Mouse (Mus musculus) hindlimb bud, embryonic 11.5 days (tissue): ENCODE measurements at regions not wholly inside any gene's neighbourhood (a gene's known extent, or its start where the extent isn't known, plus 50 kb on each side); places are given as distances from the start of the nearest gene placed in this dataset.
"Not testable (repeated sequence)": the region's sequence is repeated elsewhere in the genome, so short reads cannot be mapped to it uniquely, and the experiment has no call there.

ENCODE experiments used
- DNase-seq: peaks from one replicate; pipeline ENCODE4 v3.0.0-alpha.2; 2012; ENCODE audit warnings: low read depth, low spot score; ENCODE audit errors: extremely low spot score

DNA sequence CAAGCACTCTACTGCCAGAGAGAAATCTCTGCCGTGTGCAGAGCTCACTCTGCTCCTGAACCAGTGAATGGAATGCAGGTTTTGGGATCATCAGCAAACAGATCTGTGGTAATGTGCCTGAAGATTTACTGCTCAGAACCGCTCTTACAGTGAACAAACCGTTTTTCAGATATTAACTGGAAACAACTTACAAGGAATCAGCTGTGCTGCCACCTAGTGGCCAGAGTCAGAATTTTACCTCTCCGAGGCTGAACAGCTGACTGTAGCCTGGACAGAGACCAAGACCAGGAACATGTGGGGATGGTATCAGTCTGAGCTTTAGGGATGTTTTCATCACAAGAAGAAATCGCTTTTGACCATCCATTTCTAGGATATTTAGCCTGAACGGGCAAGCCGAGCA is 65.3 kb downstream of the Gm15023 start:
- DNase-seq = not testable (repeated sequence)

DNA sequence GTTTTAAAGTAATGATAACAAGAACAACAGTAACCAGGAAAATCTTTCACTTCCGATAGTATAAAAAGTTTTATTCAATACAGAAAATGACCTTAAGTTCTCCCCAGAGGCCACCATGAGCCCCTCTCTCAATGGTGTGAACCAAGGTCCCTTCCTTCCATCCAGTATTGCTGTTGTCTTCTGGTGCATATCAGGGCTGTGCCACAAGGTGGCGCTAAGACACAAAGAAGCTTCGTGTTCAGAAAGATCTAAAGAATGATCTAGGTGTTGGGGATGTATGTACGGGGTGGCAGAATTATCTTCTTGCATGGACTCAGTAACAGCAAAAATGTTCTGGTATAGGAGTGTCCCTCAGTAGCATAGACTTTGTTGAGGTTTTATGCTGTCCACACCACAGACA is 66.6 kb downstream of the Gm15023 start:
- DNase-seq = peak; percentile 26

DNA sequence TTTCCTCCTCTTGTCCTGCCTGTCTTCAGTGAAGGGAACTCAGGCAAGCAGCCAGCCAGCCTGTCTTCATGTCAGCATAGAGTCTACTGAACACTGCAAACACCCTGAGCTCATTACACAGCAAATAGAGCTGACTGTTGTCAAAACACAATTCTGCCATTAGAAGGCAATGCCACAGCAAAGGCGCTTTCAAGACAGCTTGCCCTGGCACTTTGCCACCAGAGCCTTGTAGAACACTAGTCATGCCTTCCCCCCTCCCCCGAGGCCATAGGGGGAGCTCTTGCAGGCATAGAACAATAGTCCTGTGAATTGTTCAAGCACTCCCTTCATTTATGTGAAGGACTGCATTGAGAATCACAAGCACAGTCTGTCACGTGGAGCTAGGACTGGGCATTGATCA is 75.8 kb downstream of the Gm15023 start:
- no peak for DNase-seq

DNA sequence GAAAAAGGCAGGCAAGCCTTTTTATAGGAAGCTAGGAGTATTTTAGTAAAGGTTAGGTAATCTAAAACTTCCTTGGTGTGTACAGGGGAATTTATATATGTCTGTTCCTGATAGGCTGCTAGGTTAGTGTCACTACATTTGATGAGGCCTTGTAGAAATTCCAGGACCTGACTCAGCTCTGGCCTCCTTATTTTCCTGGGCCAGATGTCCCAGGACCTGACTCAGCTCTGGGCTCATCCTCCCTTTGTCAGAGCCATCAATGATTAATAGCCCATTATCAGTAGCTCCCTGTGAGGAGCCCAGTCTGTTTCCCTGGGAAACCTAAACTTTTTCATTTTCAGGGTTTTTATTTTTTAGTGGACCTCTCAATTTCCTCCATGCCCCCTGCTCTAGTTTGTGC is 79.3 kb downstream of the Gm15023 start:
- no peak for DNase-seq

DNA sequence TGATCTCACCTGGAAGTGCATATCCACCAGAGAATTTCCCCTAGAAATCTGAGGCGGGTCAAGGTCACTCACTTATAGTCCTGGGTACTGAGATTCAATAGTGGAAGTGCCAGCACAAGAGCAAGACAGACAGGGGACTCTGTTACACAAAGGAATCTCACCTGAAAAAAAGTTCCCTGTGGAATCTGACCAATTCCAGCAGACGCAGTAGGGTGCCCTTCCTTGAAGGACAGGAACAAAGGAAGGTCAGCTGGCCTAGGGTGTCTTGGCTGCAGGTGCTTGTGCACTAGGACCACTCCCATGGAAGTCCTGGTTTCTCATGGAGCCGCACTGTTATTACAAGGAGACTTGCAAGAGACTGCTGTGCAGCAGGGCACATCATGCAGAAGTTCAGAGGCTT is 81.2 kb downstream of the Gm15023 start:
- DNase-seq = no peak

DNA sequence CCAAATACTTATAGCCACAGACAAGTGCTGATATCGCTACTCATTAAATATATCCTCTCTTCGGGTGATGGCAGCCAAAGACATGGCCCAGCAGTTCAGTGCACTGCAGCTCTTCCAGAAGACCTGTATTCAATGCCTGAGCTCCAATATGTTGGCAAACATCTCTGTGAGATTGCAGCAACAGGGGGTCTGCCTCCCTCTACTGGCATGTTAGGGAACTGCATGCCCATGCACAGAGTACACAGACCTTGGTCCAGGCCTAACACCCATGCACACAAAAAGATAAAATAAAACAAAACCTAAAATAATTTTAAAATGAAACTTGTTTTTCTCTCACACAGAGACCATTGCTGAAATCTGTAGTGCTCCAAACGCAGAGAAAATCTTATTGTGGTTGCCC is 82.1 kb upstream of the Zmat1 start:
- DNase-seq = not testable (repeated sequence)

DNA sequence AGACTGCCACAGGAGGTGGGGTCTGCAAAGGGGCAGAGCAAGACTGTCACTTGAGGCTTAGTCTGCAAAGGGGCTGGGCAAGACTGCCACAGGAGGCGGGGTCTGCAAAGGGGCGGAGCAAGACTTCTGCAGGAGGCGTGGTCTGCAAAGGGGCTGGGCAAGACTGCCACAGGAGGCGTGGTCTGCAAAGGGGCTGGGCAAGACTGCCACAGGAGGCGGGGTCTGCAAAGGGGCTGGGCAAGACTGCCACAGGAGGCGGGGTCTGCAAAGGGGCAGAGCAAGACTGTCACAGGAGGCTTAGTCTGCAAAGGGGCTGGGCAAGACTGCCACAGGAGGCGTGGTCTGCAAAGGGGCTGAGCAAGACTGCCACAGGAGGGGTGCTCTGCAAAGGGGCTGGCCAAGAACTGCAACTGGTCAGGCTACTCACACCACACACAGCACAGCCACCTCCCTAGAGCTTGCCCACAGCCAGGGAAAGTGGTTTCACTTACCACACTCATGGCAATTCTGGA is 78.1 kb upstream of the Zmat1 start:
- DNase-seq = not testable (repeated sequence)

DNA sequence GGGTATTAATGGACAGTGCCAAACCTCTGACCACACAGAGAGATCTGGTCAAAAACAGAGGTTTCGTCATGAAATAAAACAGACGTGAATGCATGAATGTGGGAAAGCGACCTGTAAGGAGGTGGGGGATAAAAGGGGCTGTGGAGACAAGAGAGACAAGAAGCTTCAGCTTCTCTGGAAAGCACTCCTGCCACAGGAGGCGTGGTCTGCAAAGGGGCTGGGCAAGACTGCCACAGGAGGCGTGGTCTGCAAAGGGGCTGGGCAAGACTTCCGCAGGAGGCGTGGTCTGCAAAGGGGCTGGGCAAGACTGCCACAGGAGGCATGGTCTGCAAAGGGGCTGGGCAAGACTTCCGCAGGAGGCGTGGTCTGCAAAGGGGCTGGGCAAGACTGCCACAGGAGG is 77.6 kb upstream of the Zmat1 start:
- not testable (repeated sequence) for DNase-seq

DNA sequence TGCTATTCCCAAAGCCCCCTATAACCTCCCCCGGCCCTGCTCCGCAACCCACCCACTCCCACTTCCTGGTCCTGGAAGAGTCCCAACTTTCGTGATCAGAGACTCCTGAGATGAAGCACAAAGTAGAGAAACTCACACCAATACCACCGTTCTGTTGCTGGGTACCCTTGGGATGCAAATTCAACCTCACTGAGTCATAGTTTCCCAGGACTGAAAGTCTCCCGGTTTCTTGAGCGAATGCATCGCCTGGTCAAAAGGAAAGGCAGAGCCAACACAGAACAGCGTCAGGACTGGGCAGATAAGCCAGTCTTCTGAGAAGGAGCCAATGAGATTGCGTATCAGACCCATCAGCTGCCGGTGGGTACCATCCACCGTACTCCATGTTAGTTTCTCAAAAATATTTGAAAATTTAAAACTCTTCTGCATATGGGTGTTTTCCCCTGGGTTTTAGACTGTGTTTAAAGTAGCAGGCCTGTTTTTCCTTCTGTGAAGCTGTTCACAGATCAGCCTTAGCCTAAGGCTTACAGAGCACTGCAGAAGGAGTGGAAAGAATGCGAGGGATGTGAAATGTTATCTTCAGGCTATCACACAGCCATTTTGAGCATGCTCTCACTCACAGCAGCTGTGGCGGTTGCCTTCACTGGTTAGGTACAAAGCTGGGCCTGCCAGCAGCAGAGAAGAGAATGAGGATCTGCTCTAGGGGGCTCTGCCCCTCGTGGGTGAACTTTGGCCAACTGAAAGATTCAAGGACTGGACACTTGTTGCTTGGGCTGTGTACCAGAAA is 77.0 kb upstream of the Zmat1 start:
- DNase-seq = not testable (repeated sequence)

DNA sequence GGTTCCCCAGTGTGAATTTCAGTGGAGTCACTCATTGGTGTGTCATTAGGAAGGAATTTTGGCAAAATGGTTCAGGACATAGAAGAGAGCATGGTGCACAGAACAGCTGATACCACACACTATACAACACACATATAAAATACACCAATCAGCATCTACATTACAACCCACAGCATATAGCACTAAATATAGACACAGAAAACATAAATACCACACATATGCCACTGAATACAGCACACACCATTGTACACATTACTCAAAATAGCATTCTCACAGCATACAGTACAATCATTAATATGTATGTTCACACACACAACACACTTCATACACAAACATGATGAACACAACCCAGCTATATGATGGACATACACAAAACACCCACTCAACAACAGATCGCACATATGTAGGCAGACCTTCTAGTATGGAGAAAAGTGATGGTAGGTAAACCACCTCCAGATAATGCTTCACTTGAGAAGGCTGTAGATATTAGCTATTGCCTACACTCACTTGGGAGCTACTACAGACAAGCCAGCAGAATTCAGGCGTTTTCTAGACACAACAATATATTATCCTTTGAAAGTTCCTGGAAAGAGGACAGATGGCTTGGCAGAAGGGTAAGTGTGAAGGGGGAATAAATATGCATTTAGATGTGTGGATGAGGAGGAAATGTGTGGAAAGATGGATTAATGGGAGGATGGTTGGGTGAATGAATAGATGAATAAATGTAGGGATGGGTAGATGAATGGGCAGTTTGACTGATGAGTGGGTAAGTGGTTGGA is 71.6 kb upstream of the Zmat1 start:
- no peak for DNase-seq

DNA sequence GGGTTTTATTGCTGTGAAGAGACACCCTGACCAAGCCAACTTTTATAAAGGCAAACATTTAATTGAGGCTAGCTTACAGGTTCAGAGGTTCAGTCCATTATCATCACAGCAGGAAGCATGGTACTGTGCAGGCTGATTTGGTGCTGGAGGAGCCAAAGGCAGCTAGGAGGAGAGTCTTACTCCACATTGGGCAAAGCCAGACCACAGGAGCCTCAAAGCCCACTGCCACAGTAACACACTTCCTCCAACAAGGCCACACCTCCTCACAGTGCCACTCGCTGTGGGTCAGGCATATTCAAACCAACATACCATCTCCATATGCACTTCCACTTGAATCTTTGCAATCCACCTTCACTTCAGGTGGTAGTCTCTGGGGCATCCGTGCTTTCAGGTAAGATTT is 70.4 kb upstream of the Zmat1 start:
- DNase-seq = no peak

DNA sequence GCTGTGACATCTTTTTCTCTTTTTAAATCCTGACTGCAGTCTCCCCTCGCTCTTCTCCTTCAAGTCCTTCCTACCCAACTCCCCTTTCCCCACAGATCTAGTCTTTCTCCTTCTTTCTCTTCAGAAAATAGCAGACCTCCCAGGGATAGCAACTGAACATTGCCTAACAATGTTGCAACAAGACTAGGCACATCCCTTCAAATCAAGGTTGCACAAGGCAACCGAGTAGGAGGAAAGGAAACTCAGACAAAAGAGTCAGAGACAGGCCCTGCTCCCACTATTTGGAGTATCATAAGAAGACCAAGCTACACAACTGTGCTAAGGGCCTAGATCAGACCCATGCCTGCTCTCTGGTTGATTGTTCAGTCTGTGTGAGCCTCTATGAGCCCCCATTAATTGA is 66.9 kb upstream of the Zmat1 start:
- DNase-seq = no peak

DNA sequence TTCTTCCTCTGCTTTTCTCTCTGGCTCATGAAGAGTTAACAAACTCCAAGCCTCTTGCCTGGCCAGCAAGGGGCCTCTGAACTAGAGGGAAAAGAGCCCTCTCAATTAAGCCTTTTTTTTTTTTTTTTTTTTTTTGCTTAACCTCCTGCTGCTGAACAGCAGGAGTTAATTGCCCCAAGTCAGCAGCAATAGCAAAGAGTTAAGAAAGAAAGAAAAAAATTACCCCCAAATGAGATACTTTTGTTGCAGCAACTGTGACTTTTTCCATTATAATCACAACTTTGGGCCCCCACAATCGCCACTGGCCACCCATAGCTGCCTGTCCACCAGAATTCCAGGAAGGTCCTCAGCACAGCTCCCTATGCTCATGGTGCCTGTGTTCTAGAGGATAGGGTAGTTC is 60.4 kb upstream of the Zmat1 start:
- no peak for DNase-seq

DNA sequence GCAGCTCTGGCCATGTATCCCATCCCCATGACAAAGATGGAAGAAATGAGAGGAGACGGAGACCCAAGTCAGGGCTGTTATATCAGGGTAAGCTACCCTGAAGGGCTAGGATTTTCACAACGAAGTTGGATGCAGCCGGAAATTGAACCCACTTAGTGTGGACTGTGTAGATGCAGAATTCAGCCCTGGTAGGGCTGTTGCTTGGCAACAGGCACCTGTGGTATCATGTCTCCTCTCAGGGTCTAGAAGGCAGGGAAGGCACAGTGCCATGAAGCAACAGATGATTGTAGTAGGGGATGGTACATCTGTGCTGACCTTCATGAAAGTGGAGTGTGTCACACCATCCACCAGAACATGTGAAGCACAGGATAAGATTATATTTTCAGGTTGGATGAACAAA is 51.2 kb upstream of the Zmat1 start:
- DNase-seq = no peak

DNA sequence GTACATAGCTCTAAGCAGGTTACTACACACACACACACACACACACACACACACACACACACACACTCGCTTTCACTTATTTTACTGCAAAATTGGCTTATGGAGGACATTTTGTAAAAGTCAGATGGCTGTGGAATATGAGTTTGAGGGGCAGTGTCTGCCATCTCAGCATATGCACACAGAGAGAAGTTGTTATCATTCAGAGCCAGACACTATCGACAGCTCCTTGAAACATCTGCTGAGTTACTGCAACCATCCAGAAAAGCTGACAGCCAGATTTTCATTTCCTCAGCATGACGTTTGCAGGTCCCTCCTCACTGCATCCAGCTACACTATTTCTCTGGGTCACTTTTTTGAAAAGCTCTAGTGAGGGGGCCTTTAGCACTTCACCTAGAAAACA is 49.9 kb upstream of the Zmat1 start:
- DNase-seq = no peak
